ENCODE assay signal across 15 mouse cellular contexts in genomic region chr1:194671783-194672524, GRCm38 (mm10). TPM values are rescaled to one million over a fixed set of nuclear protein-coding genes. Genes with fewer than 3 reads are reported as not detected.
DNase-seq lines count a peak whose midpoint lies in the region; ATAC-seq and TF ChIP-seq lines count a peak whose summit lies in the region.
"Had no signal": no experiment of that assay in that cellular context is flagged by ENCODE, and none has a peak within 500 bp of the region (broad histone marks: within the 10 kb centered on the region; RNA-seq: fewer than 3 reads in every experiment).

No protein-coding gene starts in this region.

- H3K27ac ChIP-seq in kidney, adult 2 months (ENCODE audit: insufficient read depth, low read depth, low read length): peak overlapping the region; percentile 39
- H3K27ac ChIP-seq in liver, postnatal 0 days (ENCODE audit: low read depth): no peak overlapping the region
- no peak overlapping the region for H3K27ac ChIP-seq in forebrain, embryonic 12.5 days
- H3K27ac ChIP-seq: midbrain, embryonic 10.5 days had no signal

- no peak for TF ChIP-seq CTCF in kidney, adult 2 months (conservative IDR thresholded peaks at IDR 0.05; ENCODE audit: insufficient read depth, insufficient read length, low read depth, low read length)
- TF ChIP-seq CTCF in liver, postnatal 0 days (IDR thresholded peaks at IDR 0.05; ENCODE audit: low read depth): no peak

- peak; percentile 75 for DNase-seq in kidney, adult 2 months
- no peak for DNase-seq in kidney, postnatal 10 days
- DNase-seq in 3T3-L1 (ENCODE audit: low read depth, low spot score): peak; percentile 89
- peak; percentile 39 for DNase-seq in brain, adult 2 months (ENCODE audit: low read depth, low spot score)
- no peak for DNase-seq in liver, postnatal 0 days
- DNase-seq in testis, postnatal 14 days (ENCODE audit: low spot score): no peak
- no peak for DNase-seq in heart, adult 18-20 months
- DNase-seq: adrenal gland, postnatal 25 days; cerebellum, adult 11 months; forebrain, postnatal 0 days; gastrocnemius, postnatal 25 days; spleen, adult 18-20 months had no signal

- TF ChIP-seq POLR2A in kidney, adult 2 months (IDR thresholded peaks at IDR 0.05; ENCODE audit: low read depth, low read length): no peak

- no peak overlapping the region for H3K4me2 ChIP-seq in liver, postnatal 0 days (ENCODE audit: low read depth, low read length)
- no peak overlapping the region for H3K4me2 ChIP-seq in forebrain, embryonic 12.5 days

- H3K9me3 ChIP-seq in liver, postnatal 0 days (ENCODE audit: low read length): no peaks in the 10 kb centered on the region
- H3K9me3 ChIP-seq in forebrain, embryonic 12.5 days: no peaks in the 10 kb centered on the region
- H3K9me3 ChIP-seq: midbrain, embryonic 10.5 days had no signal

- WGBS in kidney, adult 2 months: 83% methylated on average over 4 of the region's 4 CpGs
- 73% methylated on average over 4 of the region's 4 CpGs for WGBS in liver, postnatal 0 days (ENCODE audit: insufficient replicate concordance)
- 88% methylated on average over 4 of the region's 4 CpGs for WGBS in forebrain, embryonic 12.5 days

- no peaks in the 10 kb centered on the region for H3K36me3 ChIP-seq in kidney, adult 2 months (ENCODE audit: control insufficient read depth, insufficient read depth, low read length)
- H3K36me3 ChIP-seq in liver, postnatal 0 days (replicated peaks; ENCODE audit: insufficient read depth, low read length): no peaks in the 10 kb centered on the region
- no peaks in the 10 kb centered on the region for H3K36me3 ChIP-seq in forebrain, embryonic 12.5 days (replicated peaks)

- ATAC-seq in liver, postnatal 0 days: peak; percentile 30; the same call in 1 of the 2 replicates
- no peak for ATAC-seq in forebrain, embryonic 12.5 days (ENCODE audit: low FRiP score)
- ATAC-seq: forebrain, postnatal 0 days; hindbrain, embryonic 16.5 days had no signal

- H3K27me3 ChIP-seq in kidney, adult 2 months (replicated peaks; ENCODE audit: control insufficient read depth, insufficient read depth, low read length): no peaks in the 10 kb centered on the region
- H3K27me3 ChIP-seq in liver, postnatal 0 days (ENCODE audit: insufficient read depth, low read length): no peaks in the 10 kb centered on the region
- H3K27me3 ChIP-seq in forebrain, embryonic 12.5 days: no peaks in the 10 kb centered on the region

- H3K9ac ChIP-seq in liver, postnatal 0 days (replicated peaks): no peak overlapping the region
- H3K9ac ChIP-seq in forebrain, embryonic 12.5 days: no peak overlapping the region
- H3K9ac ChIP-seq: forebrain, postnatal 0 days had no signal

- peaks cover 22% of the 10 kb centered on the region for H3K4me1 ChIP-seq in kidney, adult 2 months (ENCODE audit: control insufficient read depth, insufficient read depth, low read length)
- peaks cover 16% of the 10 kb centered on the region for H3K4me1 ChIP-seq in liver, postnatal 0 days (ENCODE audit: insufficient read depth)
- no peaks in the 10 kb centered on the region for H3K4me1 ChIP-seq in forebrain, embryonic 12.5 days

- no peak for TF ChIP-seq EP300 in liver, postnatal 0 days (IDR thresholded peaks at IDR 0.05; ENCODE audit: low read depth)

- H3K4me3 ChIP-seq in kidney, adult 2 months (ENCODE audit: insufficient read depth, low read depth, low read length): no peak overlapping the region
- no peak overlapping the region for H3K4me3 ChIP-seq in liver, postnatal 0 days (ENCODE audit: low read depth, low read length)
- no peak overlapping the region for H3K4me3 ChIP-seq in forebrain, embryonic 12.5 days (replicated peaks)
- H3K4me3 ChIP-seq: midbrain, embryonic 10.5 days had no signal

RNA-seq across cellular contexts. Expression of gene Plxna2, which starts 53.9 kb away (rescaled TPM):
- 5.1 and 5.9 TPM in 2 replicates for polyA plus RNA-seq in kidney, adult 2 months (2012; rRNA removed)
- polyA plus RNA-seq in liver, postnatal 0 days (2015; fragmentation: Nextera tagmentation; extraction: Ambion mirVana): 1.5 and 2.3 TPM in 2 replicates
- polyA plus RNA-seq in forebrain, embryonic 12.5 days (2016; fragmentation: Nextera tagmentation; extraction: Ambion mirVana): 34.0 and 42.6 TPM in 2 replicates
- 10 to 100 TPM; 28.2 to 29.1 TPM for total RNA-seq in heart, adult 18-20 months (2021)

Comparison
In these comparisons a context has a peak if more than half of its experiments do, and no peak if none do; other contexts are left out.
1. DNase-seq: peak in kidney, adult 2 months (single experiment), 3T3-L1 (single experiment) and brain, adult 2 months (single experiment); none in kidney, postnatal 10 days (single experiment), liver, postnatal 0 days (single experiment), testis, postnatal 14 days (single experiment) and heart, adult 18-20 months (0 of 2).